Mouse (Mus musculus): ENCODE measurements around the gene Gdf11.

- TF ChIP-seq GATA1 (IDR thresholded peaks at IDR 0.05; ENCODE audit: borderline replicate concordance, low read length), result no peak
- TF ChIP-seq FLI1 (IDR thresholded peaks at IDR 0.05; ENCODE audit: low read length), result no peak
These were observed 52.1 kb downstream of the Gdf11 start for GRCm38 (mm10) chr10:128839434-128839833.
